Mouse (Mus musculus): ENCODE measurements around the gene C5ar1.

- TF ChIP-seq CTCF (IDR thresholded peaks at IDR 0.05; ENCODE audit: borderline replicate concordance, insufficient read depth, low read length): peak; percentile 66
- TF ChIP-seq POLR2A (IDR thresholded peaks at IDR 0.05; ENCODE audit: low read depth, low read length): no peak
Observed at GRCm38 (mm10) chr7:16210862-16211365, 48.4 kb downstream of the C5ar1 start.

All from embryonic fibroblast, embryonic 13.5 days (primary cell).